Mouse (Mus musculus) neural tube, embryonic 14.5 days (tissue): ENCODE measurements at regions not wholly inside any gene's neighbourhood (a gene's known extent, or its start where the extent isn't known, plus 50 kb on each side); places are given as distances from the start of the nearest gene placed in this dataset.
"Not testable (repeated sequence)": the region's sequence is repeated elsewhere in the genome, so short reads cannot be mapped to it uniquely, and the experiment has no call there.

ENCODE experiments used
- ATAC-seq: fragments of 200-750 bp; cut with Nextera tagmentation; 2 replicates; pipeline ENCODE4 v1.8.0; 2017; ENCODE audit warnings: low read depth, mild to moderate bottlenecking, moderate TSS enrichment, moderate library complexity
- H3K27ac ChIP-seq: fragments of 300-500 bp; sonication (generic); 2 replicates; pipeline ENCODE4 v1.5.1; 2014; ENCODE audit warnings: low read depth, mild to moderate bottlenecking, control low read depth, low read length, moderate library complexity, mixed read lengths
- H3K27me3 ChIP-seq: fragments of 300-500 bp; sonication (generic); 2 replicates; pipeline ENCODE4 v1.6.1; 2014; ENCODE audit warnings: low read length; ENCODE audit not compliant: control insufficient read depth, insufficient read depth
- H3K36me3 ChIP-seq: fragments of 300-500 bp; sonication (generic); 2 replicates; pipeline ENCODE4 v1.6.1; 2014; ENCODE audit warnings: low read length, mixed read lengths; ENCODE audit not compliant: control insufficient read depth, insufficient read depth
- H3K4me1 ChIP-seq: fragments of 300-500 bp; sonication (generic); 2 replicates; pipeline ENCODE4 v1.6.1; 2014; ENCODE audit warnings: low read length; ENCODE audit not compliant: control insufficient read depth, insufficient read depth
- H3K4me2 ChIP-seq: fragments of 300-500 bp; sonication (generic); 2 replicates; pipeline ENCODE4 v1.6.1; 2014; ENCODE audit warnings: mild to moderate bottlenecking, low read depth, low read length, control low read depth
- H3K4me3 ChIP-seq: fragments of 300-500 bp; sonication (generic); 2 replicates; pipeline ENCODE4 v1.5.1; 2014; ENCODE audit warnings: low read depth, low read length, control low read depth, mixed read lengths
- H3K9ac ChIP-seq: fragments of 300-500 bp; sonication (generic); replicated peaks from 2 replicates; pipeline ENCODE4 v1.6.1; 2014; ENCODE audit warnings: low read depth, mild to moderate bottlenecking, control low read depth, low read length, mixed read lengths
- H3K9me3 ChIP-seq: fragments of 300-500 bp; sonication (generic); 2 replicates; pipeline ENCODE4 v1.6.1; 2016; ENCODE audit warnings: low read length; ENCODE audit not compliant: control insufficient read depth
- WGBS: fragments of 180-500 bp; shearing (Covaris S2); extraction: QIAGEN DNeasy Blood & Tissue Kit; methylation state at CpG from one replicate; pipeline ENCODE4 v1.1.7; 2014; 5-methylcytosine and 5-hydroxymethylcytosine counted together

DNA sequence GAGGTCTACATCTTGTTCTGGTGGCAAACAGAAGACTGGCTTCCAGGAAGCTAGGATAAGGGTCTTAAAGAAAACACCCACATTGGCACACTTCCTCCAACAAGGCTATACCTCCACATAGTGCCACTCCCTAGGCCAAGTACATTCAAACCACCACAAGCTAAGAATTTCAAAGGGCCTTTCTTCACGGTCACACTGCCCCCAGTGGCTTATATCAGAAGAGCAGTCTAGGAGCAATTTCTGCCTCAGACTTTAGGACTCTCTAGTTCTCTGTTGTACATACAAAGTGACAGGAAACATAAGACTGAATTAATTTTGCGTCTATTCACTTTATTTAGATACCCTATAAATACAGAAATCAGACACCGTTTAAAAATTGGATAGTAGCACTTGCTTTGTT, 175.7 kb upstream of the Nwd2 start:
- Histone ChIP-seq H3K4me2 (no peak overlapping the region), H3K4me1 (no peaks in the 10 kb centered on the region), H3K36me3 (no peaks in the 10 kb centered on the region), H3K27ac (no peak overlapping the region), H3K9me3 (no peaks in the 10 kb centered on the region), H3K27me3 (no peaks in the 10 kb centered on the region), H3K9ac (no peak overlapping the region), H3K4me3 (no peak overlapping the region)
- ATAC-seq, result no peak
- 82% methylated on average over 3 of the region's 3 CpGs for WGBS

- Histone ChIP-seq H3K9ac (no peak overlapping the region), H3K9me3 (no peaks in the 10 kb centered on the region), H3K4me1 (no peaks in the 10 kb centered on the region), H3K36me3 (no peaks in the 10 kb centered on the region), H3K4me3 (no peak overlapping the region), H3K27ac (no peak overlapping the region), H3K27me3 (no peaks in the 10 kb centered on the region), H3K4me2 (no peak overlapping the region)
- ATAC-seq, result no peak
- 82% methylated on average over 2 of the region's 2 CpGs for WGBS
Observed at GRCm38 (mm10) chr5:63476240-63476973, 172.5 kb upstream of the Nwd2 start.

GRCm38 (mm10) chr5:63498952-63499351, 149.9 kb upstream of the Nwd2 start:
- Histone ChIP-seq H3K27ac (no peak overlapping the region), H3K4me2 (no peak overlapping the region), H3K4me3 (no peak overlapping the region), H3K4me1 (no peaks in the 10 kb centered on the region), H3K36me3 (no peaks in the 10 kb centered on the region), H3K9me3 (no peaks in the 10 kb centered on the region), H3K9ac (no peak overlapping the region), H3K27me3 (no peaks in the 10 kb centered on the region)
- 55% methylated on average over 1 of the region's 1 CpGs for WGBS
- ATAC-seq, result no peak

GRCm38 (mm10) chr5:63503056-63503845, 145.7 kb upstream of the Nwd2 start:
- no peak overlapping the region for H3K4me2 ChIP-seq
- H3K9ac ChIP-seq, result no peak overlapping the region
- H3K27ac ChIP-seq, result no peak overlapping the region
- no peaks in the 10 kb centered on the region for H3K4me1 ChIP-seq
- no peaks in the 10 kb centered on the region for H3K36me3 ChIP-seq
- WGBS, result 90% methylated on average over 13 of the region's 13 CpGs
- H3K9me3 ChIP-seq, result no peaks in the 10 kb centered on the region
- no peak for ATAC-seq
- H3K4me3 ChIP-seq, result no peak overlapping the region
- no peaks in the 10 kb centered on the region for H3K27me3 ChIP-seq

GRCm38 (mm10) chr5:63534197-63534596, 114.7 kb upstream of the Nwd2 start:
- H3K9ac ChIP-seq, result no peak overlapping the region
- no peak overlapping the region for H3K27ac ChIP-seq
- H3K4me3 ChIP-seq, result no peak overlapping the region
- no peaks in the 10 kb centered on the region for H3K4me1 ChIP-seq
- H3K9me3 ChIP-seq, result no peaks in the 10 kb centered on the region
- H3K27me3 ChIP-seq, result no peaks in the 10 kb centered on the region
- WGBS, result 19% methylated on average over 7 of the region's 7 CpGs
- H3K36me3 ChIP-seq, result no peaks in the 10 kb centered on the region
- H3K4me2 ChIP-seq, result no peak overlapping the region
- ATAC-seq, result no peak

GRCm38 (mm10) chr5:63540530-63540929, 108.4 kb upstream of the Nwd2 start:
- 86% methylated on average over 6 of the region's 6 CpGs for WGBS
- Histone ChIP-seq H3K27ac (no peak overlapping the region), H3K4me3 (no peak overlapping the region), H3K36me3 (no peaks in the 10 kb centered on the region), H3K9me3 (no peaks in the 10 kb centered on the region), H3K9ac (no peak overlapping the region), H3K27me3 (no peaks in the 10 kb centered on the region), H3K4me1 (no peaks in the 10 kb centered on the region), H3K4me2 (no peak overlapping the region)
- no peak for ATAC-seq

GRCm38 (mm10) chr5:63545482-63545881, 103.4 kb upstream of the Nwd2 start:
- no peak overlapping the region for H3K9ac ChIP-seq
- H3K27ac ChIP-seq, result no peak overlapping the region
- WGBS, result 95% methylated on average over 2 of the region's 2 CpGs
- no peaks in the 10 kb centered on the region for H3K36me3 ChIP-seq
- no peaks in the 10 kb centered on the region for H3K9me3 ChIP-seq
- no peak overlapping the region for H3K4me2 ChIP-seq
- no peak for ATAC-seq
- H3K27me3 ChIP-seq, result no peaks in the 10 kb centered on the region
- no peaks in the 10 kb centered on the region for H3K4me1 ChIP-seq
- H3K4me3 ChIP-seq, result no peak overlapping the region

DNA sequence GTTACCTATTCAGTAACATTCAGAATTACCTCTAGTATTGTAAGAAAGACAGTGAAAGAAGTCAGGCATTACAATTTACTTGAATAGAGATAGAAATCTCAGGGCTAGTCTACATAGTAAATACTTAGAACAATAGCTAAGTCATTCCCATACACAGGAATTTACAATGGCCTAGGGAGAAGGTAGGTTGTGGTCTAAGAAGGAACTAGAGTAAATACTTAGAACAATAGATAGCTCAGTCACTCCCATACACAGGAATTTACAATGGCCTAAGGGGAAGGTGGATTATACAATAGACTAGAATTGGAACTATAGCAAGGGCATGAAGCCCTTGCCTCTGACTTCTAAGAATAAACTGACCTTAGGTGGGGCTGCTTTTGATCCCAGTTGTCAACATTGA, 83.0 kb upstream of the Nwd2 start:
- ATAC-seq, result not testable (repeated sequence)

GRCm38 (mm10) chr5:63575401-63575800, 73.5 kb upstream of the Nwd2 start:
- no peak overlapping the region for H3K4me2 ChIP-seq
- no peaks in the 10 kb centered on the region; the same call in 1 of the 2 replicates for H3K9me3 ChIP-seq
- no peak overlapping the region for H3K27ac ChIP-seq
- no peaks in the 10 kb centered on the region for H3K36me3 ChIP-seq
- WGBS, result 89% methylated on average over 1 of the region's 1 CpGs
- no peaks in the 10 kb centered on the region for H3K27me3 ChIP-seq
- H3K4me3 ChIP-seq, result no peak overlapping the region
- no peaks in the 10 kb centered on the region for H3K4me1 ChIP-seq
- ATAC-seq, result no peak
- no peak overlapping the region for H3K9ac ChIP-seq

More for the DNA sequence above, 83.0 kb upstream of the Nwd2 start:
- not testable (repeated sequence) for H3K4me2 ChIP-seq, H3K9me3 ChIP-seq, H3K9ac ChIP-seq, H3K4me3 ChIP-seq, H3K36me3 ChIP-seq, H3K4me1 ChIP-seq, H3K27me3 ChIP-seq, H3K27ac ChIP-seq
